Mouse (Mus musculus) heart, postnatal 25 days (tissue): ENCODE measurements at regions not wholly inside any gene's neighbourhood (a gene's known extent, or its start where the extent isn't known, plus 50 kb on each side); places are given as distances from the start of the nearest gene placed in this dataset.

Experiments
- DNase-seq: peaks from one replicate; pipeline ENCODE4 v3.0.0; 2022; ENCODE audit warnings: low spot score
- intact Hi-C: fragments of 180-260 bp; cut with DNase I; formaldehyde crosslinking; loops from one replicate; pipeline ENCODE4 v1.15.1; 2025

DNA sequence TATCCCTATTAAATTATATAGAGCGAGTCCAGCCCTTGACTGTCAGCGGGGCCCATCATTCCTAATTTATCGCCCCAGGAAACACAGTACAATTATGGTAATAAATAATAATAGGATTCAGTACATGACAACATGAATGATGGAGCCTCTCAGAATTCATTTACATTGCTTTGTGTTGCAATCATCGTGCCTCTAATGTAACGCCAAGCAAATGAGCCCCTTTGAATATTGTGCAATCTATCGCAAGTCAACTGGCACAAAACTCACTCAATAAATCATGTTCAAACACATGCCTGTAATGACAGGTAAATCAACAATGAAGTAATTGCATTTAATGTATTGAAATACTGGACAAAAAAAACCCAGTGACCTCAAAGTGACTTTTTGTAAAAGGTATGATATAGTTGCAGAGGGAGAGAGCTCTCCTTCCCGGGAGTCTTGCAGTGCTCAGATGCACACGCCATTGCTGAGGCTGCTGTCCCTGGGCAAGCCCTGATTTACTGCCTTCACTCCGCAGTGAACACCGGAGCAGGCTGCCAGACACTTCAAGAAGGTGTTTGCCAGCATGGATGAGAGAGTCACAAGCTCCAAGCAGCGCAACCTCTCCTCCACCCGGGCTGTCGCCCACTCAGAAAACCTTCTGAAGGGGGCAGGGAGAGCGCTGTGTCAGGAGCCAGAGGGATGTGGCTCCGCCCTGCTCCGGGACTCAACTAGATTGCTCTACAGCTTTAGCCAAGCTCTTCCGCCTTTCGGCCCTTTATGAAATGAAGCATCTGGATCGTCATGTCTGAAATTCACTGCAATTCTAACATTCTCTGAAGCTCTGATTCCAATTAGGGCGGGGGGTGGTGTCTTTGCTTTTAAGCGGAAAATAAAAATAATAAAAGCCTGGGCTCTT is 232.6 kb downstream of the Gm45692 start:
- peak; percentile 68 for DNase-seq
- intact Hi-C loops, result no loop called here

DNA sequence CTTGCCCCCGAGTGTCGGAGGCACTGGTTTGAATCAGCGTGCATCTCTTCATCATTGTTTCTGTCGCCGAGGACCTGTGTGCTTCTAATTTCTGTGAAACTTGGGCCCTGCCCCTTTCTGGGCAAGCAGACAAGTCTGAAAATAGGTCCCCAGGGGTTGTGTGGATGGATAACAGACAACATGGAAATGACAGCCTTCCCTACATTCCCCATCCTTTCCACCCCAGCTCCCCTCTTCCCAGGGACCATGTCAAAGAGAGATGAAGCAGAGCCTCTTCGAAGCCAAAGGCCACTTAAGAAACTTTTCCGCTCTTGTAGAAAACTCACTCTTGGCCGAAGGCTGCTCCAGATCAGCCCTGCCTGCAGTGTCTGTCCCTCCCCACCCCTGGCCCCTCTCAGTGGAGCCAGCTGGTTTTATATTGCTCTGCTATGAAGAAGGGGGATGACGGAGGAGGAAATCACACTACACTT is 233.2 kb downstream of the Gm45692 start:
- DNase-seq, result peak; percentile 85
- intact Hi-C loops, result no loop called here

DNA sequence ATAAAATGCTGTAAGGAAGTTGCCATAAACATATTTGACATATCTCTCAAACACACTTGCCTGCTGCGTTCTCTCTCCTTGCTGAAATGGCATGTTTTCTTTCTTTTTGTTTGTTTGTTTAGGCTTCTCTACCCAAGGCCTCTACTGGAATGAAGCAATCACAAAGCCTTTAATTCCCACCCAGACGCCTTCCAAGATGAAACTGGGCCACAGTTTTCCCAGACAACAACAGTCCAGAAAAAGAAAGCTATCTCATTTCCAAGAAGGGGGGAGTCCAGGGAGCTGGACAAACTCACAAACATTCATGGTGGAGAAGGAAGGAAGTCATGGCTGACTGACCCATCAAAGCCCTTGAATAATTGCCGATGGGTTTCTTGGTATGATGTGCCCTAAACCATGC is 234.1 kb downstream of the Gm45692 start:
- intact Hi-C loops, result no loop called here
- DNase-seq, result peak; percentile 36

DNA sequence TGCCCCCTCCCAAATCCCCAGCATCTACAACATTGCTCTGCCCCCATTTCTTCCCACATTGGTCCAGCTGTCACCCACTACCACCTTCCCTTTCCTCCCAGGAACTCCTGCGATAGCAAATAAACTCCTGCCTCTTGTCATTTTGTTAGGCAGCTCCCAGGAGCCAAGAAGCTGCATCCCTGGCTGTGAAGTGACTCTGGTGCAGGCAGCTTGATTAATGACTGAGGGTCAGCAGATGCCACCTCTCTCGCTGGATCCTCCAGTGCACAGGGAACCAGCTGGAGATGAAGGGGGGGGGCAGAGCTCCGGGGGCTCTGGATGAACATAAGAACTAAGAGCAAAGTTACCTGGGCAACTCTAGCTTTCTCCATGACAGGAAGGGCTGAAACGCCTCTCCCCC is 235.2 kb downstream of the Gm45692 start:
- intact Hi-C loops, result no loop called here
- DNase-seq, result no peak

DNA sequence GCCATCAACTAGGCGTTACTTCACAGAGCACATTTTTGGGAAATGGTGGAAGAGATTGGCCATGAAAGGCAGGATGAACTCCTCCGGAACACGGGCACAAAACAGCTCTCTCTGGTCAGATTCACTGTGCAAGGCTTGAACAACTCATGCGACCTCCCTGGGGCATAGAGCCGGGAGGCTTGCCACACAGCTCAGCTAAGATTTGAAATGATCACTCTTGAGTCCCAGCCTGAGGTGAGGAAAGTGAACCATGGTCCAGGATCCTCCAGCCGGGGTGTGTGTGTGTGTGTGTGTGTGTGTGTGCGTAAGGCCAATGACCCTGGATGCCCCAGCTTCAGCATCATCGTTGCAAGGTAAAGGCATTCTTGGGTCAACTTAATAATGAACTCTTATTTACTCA is 237.5 kb downstream of the Gm45692 start:
- peak; percentile 59 for DNase-seq

DNA sequence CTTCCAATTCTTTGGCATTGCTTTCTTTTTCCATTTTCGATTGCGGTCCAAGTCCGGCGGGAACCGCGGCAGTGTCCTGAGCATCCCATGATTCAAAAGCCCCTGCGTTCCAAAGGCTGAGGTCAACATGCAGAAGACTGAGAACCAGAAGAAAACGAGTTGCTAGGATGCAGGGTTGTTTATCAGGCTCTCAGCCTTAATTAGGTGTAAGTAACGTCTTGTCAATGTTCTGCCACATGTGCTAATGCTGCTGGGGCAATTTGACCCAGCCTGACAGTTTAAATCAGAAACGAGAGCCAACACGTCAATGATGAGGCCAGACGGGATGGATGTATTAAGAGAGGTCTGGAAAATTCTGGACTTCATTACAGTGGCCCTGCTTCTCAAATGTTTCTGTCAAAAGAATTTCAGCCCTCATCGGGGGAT is 239.4 kb downstream of the Gm45692 start:
- intact Hi-C loops, result no loop called here
- no peak for DNase-seq

More for the DNA sequence above, 237.5 kb downstream of the Gm45692 start:
- intact Hi-C loops, result no loop called here

DNA sequence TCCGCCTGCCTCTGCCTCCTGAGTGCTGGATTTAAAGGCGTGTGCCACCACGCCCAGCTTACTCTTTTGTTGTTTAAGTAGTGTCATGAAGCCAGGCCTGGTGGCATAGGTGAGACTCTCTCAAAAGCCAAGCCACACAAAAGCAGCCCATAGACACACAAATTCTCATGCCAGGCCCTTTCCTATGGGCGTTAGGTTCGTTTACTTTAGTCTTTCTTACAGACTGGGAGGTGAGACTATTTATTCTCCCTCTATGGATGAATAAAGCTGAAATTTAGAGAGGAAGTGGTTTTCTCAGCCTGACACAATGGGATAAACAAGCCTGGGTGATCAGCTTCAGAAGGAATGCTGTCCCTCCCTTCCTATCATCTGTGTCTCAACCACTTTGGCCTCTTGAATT is 243.0 kb downstream of the Gm45692 start:
- intact Hi-C loops, result no loop called here
- no peak for DNase-seq

DNA sequence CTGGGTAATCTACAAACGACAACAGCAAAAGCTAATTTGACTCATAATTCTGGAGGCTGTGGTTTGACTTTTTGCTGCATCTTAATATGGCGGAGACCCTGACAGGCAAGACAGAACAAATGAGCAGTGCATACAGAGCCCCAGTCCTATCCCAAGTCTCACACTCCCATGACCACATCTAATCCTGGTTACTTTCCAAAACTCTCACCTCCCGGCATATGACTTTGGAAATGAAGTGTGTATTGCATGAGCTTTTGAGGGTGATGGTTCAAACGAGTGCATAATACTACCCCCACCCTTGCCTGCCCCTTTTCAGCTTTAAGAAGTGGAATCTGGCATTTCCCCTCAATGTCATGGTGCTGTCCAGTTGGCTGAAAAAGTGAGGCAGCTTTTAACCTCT is 244.3 kb downstream of the Gm45692 start:
- intact Hi-C loops, result no loop called here
- DNase-seq, result no peak

DNA sequence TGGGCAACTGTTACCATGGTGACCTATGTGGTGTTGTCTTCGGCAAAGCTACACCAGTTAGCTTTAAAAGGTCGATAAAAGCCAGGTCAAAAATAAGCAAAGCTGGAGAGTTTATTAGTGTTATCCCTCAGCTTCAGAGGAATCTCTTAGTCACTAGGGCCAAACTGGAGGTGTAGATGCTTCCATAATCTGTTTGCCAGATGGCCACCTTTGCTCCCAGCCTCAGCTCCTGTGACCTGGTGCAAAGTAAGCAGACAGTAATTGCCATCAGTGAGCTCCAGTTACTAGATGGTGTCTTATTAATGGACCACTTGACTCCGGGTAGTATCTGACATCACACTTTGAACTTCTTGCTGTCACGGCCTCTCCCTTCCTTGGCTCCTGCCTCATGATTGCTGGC is 245.3 kb downstream of the Gm45692 start:
- intact Hi-C loops, result no loop called here
- DNase-seq, result no peak

DNA sequence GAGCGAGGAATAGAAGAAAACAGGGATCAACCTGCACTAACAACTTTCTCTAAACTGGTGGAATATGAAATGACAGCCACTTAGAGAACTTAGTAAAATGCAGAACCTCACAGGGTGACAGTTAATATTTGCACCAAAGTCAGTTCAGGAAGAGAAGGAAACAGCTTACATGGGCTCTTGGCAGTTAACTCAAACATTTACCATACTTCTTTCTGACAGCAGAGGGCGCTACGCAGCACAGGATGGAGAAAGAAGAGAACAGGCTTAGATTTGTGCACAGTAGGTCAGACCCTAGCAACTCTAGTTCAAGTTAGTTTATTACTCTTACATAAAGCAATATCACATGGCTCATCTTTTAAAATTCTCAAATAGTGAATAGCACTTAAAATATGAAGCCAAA is 261.3 kb downstream of the Gm45692 start:
- DNase-seq, result peak; percentile 23
- intact Hi-C loops, result loop anchor here (1.0 to 5.0 kb wide), 3 partner anchors 34 to 602 kb away; no protein-coding TSS in a partner anchor

DNA sequence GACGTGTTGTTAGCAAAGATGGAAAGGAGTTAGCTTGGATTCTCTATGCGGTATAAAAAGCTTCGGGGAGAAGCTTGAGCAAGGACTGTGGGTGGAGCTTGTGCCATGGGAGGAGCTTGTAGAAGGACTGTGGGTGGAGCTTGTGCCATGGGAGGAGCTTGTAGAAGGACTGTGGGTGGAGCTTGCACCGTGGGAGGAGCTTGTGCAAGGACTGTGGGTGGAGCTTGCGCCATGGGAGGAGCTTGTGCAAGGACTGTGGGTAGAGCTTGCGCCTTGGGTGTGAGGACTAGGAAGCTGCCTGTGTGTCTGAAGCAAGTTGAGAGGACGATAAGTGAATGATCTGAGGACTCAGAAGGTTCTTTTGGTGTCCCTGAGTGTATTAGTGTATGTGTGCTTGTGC is 263.1 kb downstream of the Gm45692 start:
- no peak for DNase-seq
- intact Hi-C loops, result loop anchor here (5.0 kb wide), 1 partner anchor 55 kb away; no protein-coding TSS in a partner anchor

DNA sequence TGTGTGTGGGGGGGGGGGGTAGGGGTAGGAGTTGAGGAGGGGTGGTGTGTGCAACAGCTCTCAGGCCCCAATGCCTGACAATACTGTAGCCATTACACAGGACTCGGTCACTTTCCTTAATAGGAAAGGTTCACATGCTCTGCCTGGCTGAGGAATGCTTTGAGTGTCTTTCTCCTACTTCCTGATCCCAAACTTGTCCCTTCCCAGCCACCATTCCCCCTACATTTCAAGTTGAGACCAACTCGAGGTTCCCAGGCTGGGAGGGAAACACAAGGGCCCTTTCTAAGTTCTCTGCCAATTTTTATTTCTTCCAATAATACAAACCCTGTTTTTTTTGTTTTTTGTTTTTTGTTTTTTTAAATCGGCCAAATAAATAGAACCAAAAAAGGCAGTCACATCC is 264.6 kb downstream of the Gm45692 start:
- no peak for DNase-seq
- intact Hi-C loops, result loop anchor here (5.0 kb wide), 1 partner anchor 53 kb away; no protein-coding TSS in a partner anchor

DNA sequence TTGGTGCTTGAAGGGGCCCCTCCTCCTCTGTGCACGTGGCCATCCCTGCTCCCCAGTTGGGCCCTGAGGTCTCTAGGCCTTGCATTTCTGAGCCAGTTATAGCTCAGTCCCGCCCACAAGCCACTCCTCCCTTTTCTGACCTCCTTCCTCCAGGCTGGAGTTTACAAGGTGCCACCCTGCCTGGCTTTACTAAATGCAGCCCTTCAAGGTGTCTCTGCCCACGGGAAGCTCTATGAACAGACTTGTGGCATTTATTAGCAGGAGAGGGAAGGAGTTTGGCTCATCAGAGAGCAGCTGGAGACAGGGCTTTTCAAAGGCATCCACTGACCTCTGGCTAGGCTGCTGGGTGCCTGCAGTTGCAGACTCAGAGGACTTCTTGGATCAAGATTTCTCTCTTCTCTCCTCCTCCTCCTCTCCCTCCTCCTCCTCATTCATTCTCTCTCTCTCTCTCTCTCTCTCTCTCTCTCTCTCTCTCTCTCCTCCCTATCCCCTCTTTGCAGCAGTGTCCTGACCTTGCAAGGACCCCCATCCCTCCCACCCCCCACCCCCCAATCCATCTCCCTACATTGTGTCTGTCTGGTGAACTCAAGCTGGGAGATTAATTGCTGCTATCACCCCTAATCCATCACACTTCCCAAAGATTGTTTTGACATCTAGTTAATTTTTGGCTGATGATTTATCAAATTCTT is 265.1 kb downstream of the Gm45692 start:
- peak; percentile 20 for DNase-seq
- intact Hi-C loops, result loop anchor here (5.0 kb wide), 1 partner anchor 53 kb away; no protein-coding TSS in a partner anchor

DNA sequence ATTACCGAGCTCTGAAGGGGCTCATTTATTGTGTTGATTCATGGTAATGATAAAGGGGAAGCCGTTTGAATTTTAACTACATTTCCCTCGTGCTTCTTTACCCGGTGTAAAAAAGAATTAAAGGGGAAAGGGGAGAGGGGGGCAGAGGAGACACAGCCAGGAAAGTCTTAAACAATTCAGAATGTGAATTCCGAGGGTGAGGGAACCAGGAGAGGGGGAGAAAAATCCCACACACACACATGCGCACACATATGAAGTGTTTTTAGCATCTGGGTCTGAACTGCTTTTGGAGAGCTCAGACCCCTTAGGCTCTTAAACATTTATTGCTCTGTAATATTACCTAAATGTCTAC is 265.6 kb downstream of the Gm45692 start:
- intact Hi-C loops, result loop anchor here (5.0 kb wide), 1 partner anchor 52 kb away; no protein-coding TSS in a partner anchor
- no peak for DNase-seq

DNA sequence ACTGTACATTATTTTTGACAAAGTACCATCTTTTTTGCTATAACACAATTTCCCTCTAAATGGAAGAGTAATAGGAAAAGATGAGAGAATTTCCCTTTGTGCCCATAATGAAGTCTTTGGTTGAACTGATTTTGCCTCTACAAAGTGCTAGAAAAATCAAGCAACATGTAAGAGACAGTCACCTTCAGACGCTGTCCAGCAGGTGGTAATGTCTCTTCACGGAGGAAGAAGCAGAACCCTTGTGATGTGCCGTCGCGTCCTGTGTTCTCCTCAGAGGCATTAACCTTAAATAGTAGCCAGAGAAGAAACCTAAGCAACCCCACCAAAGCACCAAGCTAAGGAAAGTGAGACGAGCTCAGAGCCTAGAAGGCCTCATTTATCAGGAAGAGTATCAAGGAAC is 275.7 kb downstream of the Gm45692 start:
- intact Hi-C loops, result no loop called here

DNA sequence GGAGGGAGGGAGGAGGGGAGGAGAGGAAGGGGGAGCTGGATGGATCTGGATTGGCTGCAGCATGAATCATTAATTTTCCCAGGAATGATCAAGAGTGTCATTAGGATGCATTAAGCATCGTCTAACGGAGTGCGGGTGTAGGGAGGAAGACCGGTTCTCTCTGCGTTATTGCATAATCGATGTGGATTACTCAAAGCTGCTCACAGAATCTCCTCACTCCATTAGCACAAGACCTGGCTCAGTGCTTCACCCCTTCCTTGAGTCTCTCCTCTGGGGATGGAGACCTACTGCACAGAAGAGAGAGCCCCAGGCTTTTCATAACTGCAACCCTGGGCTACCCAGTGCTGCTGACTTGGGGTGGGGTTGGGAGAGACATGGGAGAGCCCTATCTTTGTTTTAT is 300.7 kb downstream of the Gm45692 start:
- intact Hi-C loops, result no loop called here
- no peak for DNase-seq

More for the DNA sequence above, 275.7 kb downstream of the Gm45692 start:
- DNase-seq, result no peak

DNA sequence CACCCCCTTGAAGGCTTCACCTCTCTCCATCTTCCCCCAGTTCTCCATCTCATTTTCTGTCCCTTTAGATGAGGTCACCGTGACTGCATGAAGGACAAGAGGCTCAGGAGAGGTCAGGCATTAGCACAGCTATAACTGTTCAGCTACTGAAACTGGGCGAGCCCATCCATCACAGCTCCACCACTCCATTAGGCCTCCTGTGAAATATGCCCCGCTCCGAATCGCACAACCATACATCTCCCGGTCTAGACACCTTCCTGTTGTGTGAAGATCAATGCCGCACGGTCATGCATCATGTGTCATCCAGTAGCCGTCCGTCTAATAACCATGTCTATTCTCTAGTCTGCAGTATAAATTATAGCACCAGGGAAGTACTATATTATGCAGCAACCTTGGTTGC is 301.2 kb downstream of the Gm45692 start:
- intact Hi-C loops, result no loop called here
- no peak for DNase-seq

DNA sequence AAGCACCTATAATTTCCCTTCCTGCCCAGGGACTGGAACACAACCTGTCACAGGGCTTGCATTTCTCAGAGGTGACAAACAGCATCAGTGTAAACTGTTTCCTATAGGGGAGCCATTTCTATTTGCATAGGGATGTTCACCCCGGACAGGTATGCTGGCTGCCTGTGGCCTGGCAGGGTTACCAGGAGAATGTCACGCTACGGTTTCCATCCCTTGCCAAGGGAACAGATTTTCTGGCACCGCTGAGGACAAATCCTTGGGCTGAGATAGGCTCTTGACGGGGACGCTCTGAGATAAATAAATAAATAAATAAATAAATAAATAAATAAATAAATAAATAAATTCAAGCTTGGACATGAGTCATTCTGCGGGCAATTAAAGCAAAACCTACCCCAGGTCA is 308.0 kb downstream of the Gm45692 start:
- intact Hi-C loops, result no loop called here
- no peak for DNase-seq

DNA sequence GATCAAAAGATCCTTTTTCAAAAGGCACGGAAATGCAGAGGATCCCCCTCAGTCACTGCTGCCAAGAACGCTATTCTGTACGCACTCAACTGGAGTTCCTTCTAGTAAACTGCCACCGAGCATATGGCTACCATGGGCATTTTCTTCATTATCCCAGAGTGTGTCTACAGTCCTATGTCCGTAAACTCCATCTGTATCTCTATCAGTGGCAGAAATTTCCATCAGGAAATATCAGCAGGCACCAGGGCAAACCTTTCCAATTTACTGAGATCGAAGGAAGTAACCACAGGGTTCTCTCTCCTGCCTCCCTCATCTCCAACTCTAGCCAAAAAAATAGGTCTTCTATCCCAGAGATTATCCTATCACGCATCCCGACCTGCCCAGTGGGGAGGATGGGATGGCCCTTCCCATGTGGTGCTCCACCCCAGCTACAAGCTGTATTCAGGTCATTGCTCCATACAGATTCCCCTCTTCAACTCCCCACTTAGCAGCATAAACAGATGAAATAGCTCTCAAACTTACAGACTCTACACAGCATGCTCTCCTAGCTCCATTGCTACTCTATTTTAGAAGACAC is 310.5 kb downstream of the Gm45692 start:
- intact Hi-C loops, result no loop called here

DNA sequence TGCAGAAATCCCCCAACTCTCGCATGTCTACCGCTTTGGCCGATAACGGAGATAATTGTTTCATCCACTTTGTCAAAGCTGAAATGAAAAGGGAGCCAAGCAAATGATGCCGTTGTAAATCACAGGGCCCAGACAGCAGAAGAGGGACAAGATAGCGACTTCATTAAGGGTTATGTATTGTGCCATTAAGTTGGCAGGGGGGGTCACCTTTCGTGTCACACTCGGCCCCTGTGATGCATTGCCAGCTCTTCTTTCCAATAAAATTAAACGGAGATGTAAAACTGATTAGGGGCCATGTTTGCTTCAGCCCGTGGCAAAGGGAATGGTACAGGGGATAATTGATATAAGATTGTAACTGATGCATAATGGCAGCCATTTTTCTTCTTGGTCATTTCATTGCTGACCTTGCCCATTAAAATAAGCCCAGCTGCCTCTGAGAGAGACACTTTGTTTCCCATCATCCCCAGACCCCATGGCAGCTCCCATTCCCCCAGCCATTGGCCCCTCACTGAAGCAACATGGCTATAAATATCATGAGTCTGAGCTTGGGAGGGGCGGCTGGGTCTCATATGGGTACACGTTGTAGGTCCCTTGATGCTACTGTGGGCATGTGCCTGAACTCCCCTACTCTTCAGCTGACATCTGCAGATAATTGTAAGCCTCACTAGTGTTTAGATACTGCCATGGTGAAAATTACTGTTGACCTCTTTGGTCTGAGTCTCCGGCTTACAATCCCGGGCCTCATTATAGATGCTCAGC is 313.0 kb downstream of the Gm45692 start:
- DNase-seq, result no peak
- intact Hi-C loops, result no loop called here

More for the DNA sequence above, 310.5 kb downstream of the Gm45692 start:
- DNase-seq, result no peak
